Mouse (Mus musculus) CD4-positive naive resting alpha-beta T cell, adult 76 days (primary cell): ENCODE measurements around the gene Wbp1. TPM values are rescaled to one million over a fixed set of nuclear protein-coding genes. Genes with fewer than 3 reads are reported as not detected.

ENCODE experiments used
- total RNA-seq: library from RNA; stranded (reverse); gene quantifications from one replicate; pipeline ENCODE4 v1.2.4, GENCODE M21; 2023

Gene Wbp1
- 37.7 TPM for total RNA-seq

GRCm38 (mm10) chr6:83120930-83121862, at the start of gene Wbp1:
Wbp1 (minus strand) TSS chr6:83121559.

GRCm38 (mm10) chr6:83165607-83166242, 44.4 kb upstream of the Wbp1 start, which contains the start of gene Dctn1:
Dctn1 (plus strand) TSS chr6:83165920.

GRCm38 (mm10) chr6:83156259-83156684, 34.9 kb upstream of the Wbp1 start, which contains the start of the genes Wdr54 and 1700003E16Rik:
Wdr54 (minus strand) TSS chr6:83156397.
1700003E16Rik (plus strand) TSS chr6:83156404.

GRCm38 (mm10) chr6:83134951-83135513, 13.7 kb upstream of the Wbp1 start, which contains the start of gene Rtkn:
Rtkn (plus strand) TSS chr6:83135463.

GRCm38 (mm10) chr6:83125331-83125730, 4.0 kb upstream of the Wbp1 start, which contains the start of gene Ino80b:
Ino80b (minus strand) TSS chr6:83125431.

DNA sequence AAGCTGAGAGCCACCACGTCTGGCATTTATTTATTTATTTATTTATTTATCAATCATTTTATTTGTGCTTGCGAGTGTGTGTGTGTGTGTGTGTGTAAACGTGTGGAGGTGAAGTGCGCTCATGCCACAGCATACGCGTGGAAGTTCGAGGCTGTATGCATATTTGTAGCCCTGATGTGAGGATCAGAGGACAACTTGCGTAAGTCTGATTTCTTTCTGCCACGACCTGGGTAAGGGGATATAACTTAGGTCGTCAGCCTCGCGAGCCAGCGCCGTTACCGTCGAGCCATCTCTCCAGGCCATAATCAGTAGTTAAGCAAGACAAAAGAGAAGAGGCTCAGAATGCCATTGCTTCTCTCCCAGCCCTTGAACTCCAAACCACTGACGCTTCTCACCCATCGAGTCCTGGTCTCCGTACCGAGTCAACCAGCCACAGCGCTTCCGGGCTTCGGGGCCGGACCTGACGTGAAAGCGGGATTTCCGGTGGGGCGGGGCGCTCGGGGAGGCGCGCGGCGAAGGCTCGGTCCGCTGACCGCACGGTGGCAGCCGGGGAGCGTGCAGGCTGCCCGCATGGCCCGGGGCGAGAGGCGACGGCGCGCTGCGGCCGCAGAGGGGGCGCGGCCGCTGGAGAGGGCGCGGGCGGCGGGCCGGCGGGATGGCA, 6.2 kb downstream of the Wbp1 start, which contains the start of gene Mogs:
Gene Mogs (plus strand): TSS at position 486 of the 661 bp plus-strand sequence.

GRCm38 (mm10) chr6:83108762-83109668, 12.3 kb downstream of the Wbp1 start, which contains the start of gene Mrpl53:
Mrpl53 (plus strand) TSS chr6:83109040.

GRCm38 (mm10) chr6:83101316-83101687, 20.1 kb downstream of the Wbp1 start, which contains the start of the genes Ccdc142 and Gm42688:
Ccdc142 (plus strand) TSS chr6:83101601.
Gm42688 (plus strand) TSS chr6:83101617.

GRCm38 (mm10) chr6:83086121-83087035, 35.0 kb downstream of the Wbp1 start, which contains the start of gene Lbx2:
Lbx2 (plus strand) TSS chr6:83086367.

DNA sequence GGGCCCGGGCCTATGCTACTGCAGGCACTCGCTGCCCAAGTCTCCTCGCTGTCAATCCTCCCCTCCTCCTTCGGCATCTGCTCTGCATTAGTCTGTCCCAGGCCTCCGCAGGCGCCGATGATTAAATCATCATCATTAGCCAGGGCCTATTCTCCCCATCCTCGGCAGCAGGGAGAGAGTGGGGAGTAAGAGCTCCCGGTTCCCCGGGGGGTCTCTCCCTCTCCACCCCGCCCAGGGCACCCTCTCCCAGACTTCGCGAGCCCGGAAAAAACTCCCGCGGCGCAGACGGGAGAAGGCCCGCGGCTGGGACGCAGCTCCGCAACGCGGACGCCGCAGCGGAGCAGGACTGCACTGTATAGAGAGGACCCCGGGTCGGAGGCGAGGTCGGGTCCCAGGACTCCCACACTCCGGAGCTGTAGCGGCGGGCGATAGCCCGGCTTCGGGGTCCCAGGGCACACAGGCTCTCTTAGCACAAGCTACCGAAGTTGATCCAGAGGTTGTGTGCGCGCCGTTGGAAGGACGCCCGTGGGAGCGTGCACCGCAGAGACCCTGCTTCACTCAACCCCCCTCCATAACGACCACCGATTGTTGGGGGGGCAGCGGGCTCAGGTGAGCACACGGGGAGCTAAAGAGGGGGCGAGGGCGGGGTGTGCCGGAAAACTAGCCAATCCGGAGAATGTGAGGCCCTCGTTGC, 43.6 kb downstream of the Wbp1 start, which contains the start of gene Pcgf1:
Gene Pcgf1 (plus strand): TSS at position 240 of the 694 bp plus-strand sequence.

GRCm38 (mm10) chr6:83070247-83070310, 51.3 kb downstream of the Wbp1 start, which contains the start of gene Tlx2:
Tlx2 (minus strand) TSS chr6:83070293.

Other genes with a start within 250 kb of the Wbp1 start
- gene Sema4f, start 181.8 kb downstream of the Wbp1 start, total RNA-seq: 17.1 TPM
- gene M1ap, start 174.7 kb downstream of the Wbp1 start, total RNA-seq: not detected
- gene Dok1, start 88.1 kb downstream of the Wbp1 start, total RNA-seq: 13.2 TPM
- gene Loxl3, start 87.4 kb downstream of the Wbp1 start, total RNA-seq: not detected
- gene Aup1, start 67.0 kb downstream of the Wbp1 start, total RNA-seq: 376 TPM
- 25.8 TPM for gene Htra2, start 66.3 kb downstream of the Wbp1 start, total RNA-seq
- 11.6 TPM for gene Dqx1, start 63.7 kb downstream of the Wbp1 start, total RNA-seq
- not detected for gene Tlx2, start 51.3 kb downstream of the Wbp1 start, total RNA-seq
- 20.6 TPM for gene Pcgf1, start 43.7 kb downstream of the Wbp1 start, total RNA-seq
- not detected for gene Lbx2, start 35.2 kb downstream of the Wbp1 start, total RNA-seq
- gene Ccdc142, start 20.0 kb downstream of the Wbp1 start, total RNA-seq: 10.7 TPM
- gene Gm42688, start 19.9 kb downstream of the Wbp1 start, total RNA-seq: 6.1 TPM
- 24.3 TPM for gene Mrpl53, start 12.5 kb downstream of the Wbp1 start, total RNA-seq
- 38.4 TPM for gene Mogs, start 6.1 kb downstream of the Wbp1 start, total RNA-seq
- gene Ino80b, start 3.9 kb upstream of the Wbp1 start, total RNA-seq: 25.4 TPM
- not detected for gene Rtkn, start 13.9 kb upstream of the Wbp1 start, total RNA-seq
- gene Wdr54, start 34.8 kb upstream of the Wbp1 start, total RNA-seq: not detected
- not detected for gene 1700003E16Rik, start 34.8 kb upstream of the Wbp1 start, total RNA-seq
- gene Dctn1, start 44.4 kb upstream of the Wbp1 start, total RNA-seq: 85.3 TPM
- gene Slc4a5, start 98.3 kb upstream of the Wbp1 start, total RNA-seq: not detected
- 44.9 TPM for gene Mthfd2, start 204.3 kb upstream of the Wbp1 start, total RNA-seq
- gene Mob1a, start 204.5 kb upstream of the Wbp1 start, total RNA-seq: 112 TPM
- gene Bola3, start 227.6 kb upstream of the Wbp1 start, total RNA-seq: 27.1 TPM